Mouse (Mus musculus): ENCODE measurements around the gene Ifi211. TPM values are rescaled to one million over a fixed set of nuclear protein-coding genes. Genes with fewer than 3 reads are reported as not detected.
"Not testable (repeated sequence)": the region's sequence is repeated elsewhere in the genome, so short reads cannot be mapped to it uniquely, and the experiment has no call there.

The Ifi211 gene
- polyA plus RNA-seq, 1 experiment from 2014 or later: 0.50 TPM

GRCm38 (mm10) chr1:173853711-173854110, 59.1 kb downstream of the Ifi211 start:
- not testable (repeated sequence) for H3K9ac ChIP-seq (ENCODE audit: low read length); H3K27me3 ChIP-seq (ENCODE audit: control insufficient read depth, insufficient read depth, low read length); H3K27ac ChIP-seq (ENCODE audit: low read depth, low read length); H3K9me3 ChIP-seq (ENCODE audit: control insufficient read depth, low read length); ATAC-seq (ENCODE audit: insufficient read depth, low FRiP score, low TSS enrichment); H3K36me3 ChIP-seq (ENCODE audit: control insufficient read depth, insufficient read depth, low read length); DNase-seq (ENCODE audit: low spot score); H3K4me1 ChIP-seq (ENCODE audit: control insufficient read depth, insufficient read depth, low read length); H3K4me3 ChIP-seq (ENCODE audit: low read depth, low read length); H3K4me2 ChIP-seq (ENCODE audit: low read depth)

- H3K27me3 ChIP-seq (ENCODE audit: control insufficient read depth, insufficient read depth, low read length); H3K36me3 ChIP-seq (ENCODE audit: control insufficient read depth, insufficient read depth, low read length); H3K4me2 ChIP-seq (ENCODE audit: low read depth); H3K4me1 ChIP-seq (ENCODE audit: control insufficient read depth, insufficient read depth, low read length); H3K9ac ChIP-seq (ENCODE audit: low read length); H3K4me3 ChIP-seq (ENCODE audit: low read depth, low read length); ATAC-seq (ENCODE audit: insufficient read depth, low FRiP score, low TSS enrichment); H3K27ac ChIP-seq (ENCODE audit: low read depth, low read length); H3K9me3 ChIP-seq (ENCODE audit: control insufficient read depth, low read length): not testable (repeated sequence)
- WGBS: 55% methylated on average over 4 of the region's 4 CpGs
- peak; percentile 9 for DNase-seq (ENCODE audit: low spot score)
Measured at GRCm38 (mm10) chr1:173852853-173853252, 60.0 kb downstream of the Ifi211 start.

Other genes starting within 250 kb of the Ifi211 start
- gene Ifi208, start 239.4 kb downstream of the Ifi211 start, polyA plus RNA-seq (2014; fragmentation: Nextera tagmentation; extraction: Ambion mirVana): not detected in 2 replicates
- gene Ifi207, start 171.3 kb downstream of the Ifi211 start, polyA plus RNA-seq (2014; fragmentation: Nextera tagmentation; extraction: Ambion mirVana): 0.57 and 0.96 TPM in 2 replicates
- gene Ifi204, start 146.1 kb downstream of the Ifi211 start, polyA plus RNA-seq (2014; fragmentation: Nextera tagmentation; extraction: Ambion mirVana): 0.56 and 0.88 TPM in 2 replicates
- 0.42 and 0.48 TPM in 2 replicates for gene Mndal, start 29.4 kb upstream of the Ifi211 start, polyA plus RNA-seq (2014; fragmentation: Nextera tagmentation; extraction: Ambion mirVana)
- gene Ifi203, start 29.6 kb upstream of the Ifi211 start, polyA plus RNA-seq (2014; fragmentation: Nextera tagmentation; extraction: Ambion mirVana): 0.49 TPM in 1 of 2 replicates, not detected in the other
- not detected in 2 replicates for gene Ifi202b, start 69.7 kb upstream of the Ifi211 start, polyA plus RNA-seq (2014; fragmentation: Nextera tagmentation; extraction: Ambion mirVana)
- not detected in 2 replicates for gene Ifi205, start 118.8 kb upstream of the Ifi211 start, polyA plus RNA-seq (2014; fragmentation: Nextera tagmentation; extraction: Ambion mirVana)
- gene Olfr433, start 127.7 kb upstream of the Ifi211 start, polyA plus RNA-seq (2014; fragmentation: Nextera tagmentation; extraction: Ambion mirVana): not detected in 2 replicates
- gene Olfr432, start 136.2 kb upstream of the Ifi211 start, polyA plus RNA-seq (2014; fragmentation: Nextera tagmentation; extraction: Ambion mirVana): not detected in 2 replicates
- gene Olfr430, start 153.6 kb upstream of the Ifi211 start, polyA plus RNA-seq (2014; fragmentation: Nextera tagmentation; extraction: Ambion mirVana): not detected in 2 replicates
- not detected in 2 replicates for gene Olfr429, start 171.3 kb upstream of the Ifi211 start, polyA plus RNA-seq (2014; fragmentation: Nextera tagmentation; extraction: Ambion mirVana)
- not detected in 2 replicates for gene Olfr427, start 183.8 kb upstream of the Ifi211 start, polyA plus RNA-seq (2014; fragmentation: Nextera tagmentation; extraction: Ambion mirVana)
- not detected in 2 replicates for gene Olfr231, start 208.1 kb upstream of the Ifi211 start, polyA plus RNA-seq (2014; fragmentation: Nextera tagmentation; extraction: Ambion mirVana)
- gene Olfr424, start 218.5 kb upstream of the Ifi211 start, polyA plus RNA-seq (2014; fragmentation: Nextera tagmentation; extraction: Ambion mirVana): not detected in 2 replicates
- not detected in 2 replicates for gene Olfr420, start 242.6 kb upstream of the Ifi211 start, polyA plus RNA-seq (2014; fragmentation: Nextera tagmentation; extraction: Ambion mirVana)